Comparison of ENCODE assay signal across 8 mouse cellular contexts in genomic region chr8:94950046-94950445, GRCm38 (mm10). TPM values are rescaled to one million over a fixed set of nuclear protein-coding genes. Genes with fewer than 3 reads are reported as not detected.
DNase-seq lines count a peak whose midpoint lies in the region; ATAC-seq and TF ChIP-seq lines count a peak whose summit lies in the region.

No protein-coding gene starts in this region.

- H3K27ac ChIP-seq in left cerebral cortex, adult 2 months, result no peak overlapping the region

- TF ChIP-seq CTCF in left cerebral cortex, adult 2 months (IDR thresholded peaks at IDR 0.05), result peak; percentile 100

- H3K4me3 ChIP-seq in left cerebral cortex, adult 2 months, result no peak overlapping the region

- intact Hi-C loops in left cerebral cortex, adult 2 months (cut with DNase I), result loop anchor here (1.0 to 5.0 kb wide), 2 partner anchors 51 to 252 kb away; partner anchors contain the start of gene Kifc3

- ATAC-seq in megakaryocyte, adult 5-6 weeks (ENCODE audit: poor library complexity, severe bottlenecking), result peak; percentile 77

- peak; percentile 77 for DNase-seq in ZHBTc4 (ENCODE audit: low read depth, low spot score)
- DNase-seq in cerebellum, postnatal 14 days, result peak; percentile 87 to 88
- DNase-seq in gastrocnemius, adult 18-20 months (ENCODE audit: low spot score), result peak; percentile 73
- peak; percentile 78 for DNase-seq in induced T-regulatory cell, adult 2 months (ENCODE audit: low read depth)
- DNase-seq in left cerebral cortex, adult 2 months (ENCODE audit: extremely low spot score in 1 of 2, low spot score in 2 of 2), result peak; percentile 77
- DNase-seq in right cerebral cortex, adult 18-20 months, result peak; percentile 72
- peak; percentile 68 to 75 for DNase-seq in urinary bladder, postnatal 36 days (ENCODE audit: low spot score in 2 of 2)

RNA-seq across cellular contexts. Expression of gene Adgrg1, which starts 24.5 kb away (rescaled TPM):
- total RNA-seq in gastrocnemius, adult 18-20 months (2021), result 10 to 100 TPM; 19.8 to 24.3 TPM
- total RNA-seq in left cerebral cortex, adult 2 months (2021), result 10 to 100 TPM; 77.6 to 86.8 TPM
- 7.3 and 7.8 TPM in 2 replicates for total RNA-seq in megakaryocyte, adult 5-6 weeks (2015)
- total RNA-seq in megakaryocyte, adult 5-6 weeks (2017), result 2.8 and 14.0 TPM in 2 replicates

RNA-seq across cellular contexts. Expression of gene Adgrg5, which starts 26.6 kb away (rescaled TPM):
- not detected for total RNA-seq in gastrocnemius, adult 18-20 months (2021)
- total RNA-seq in left cerebral cortex, adult 2 months (2021), result not detected
- 0.58 and 2.4 TPM in 2 replicates for total RNA-seq in megakaryocyte, adult 5-6 weeks (2015)
- 0.45 and 1.2 TPM in 2 replicates for total RNA-seq in megakaryocyte, adult 5-6 weeks (2017)

RNA-seq across cellular contexts. Expression of gene Ccdc102a, which starts 32.1 kb away (rescaled TPM):
- 1 to 10 TPM; 2.5 to 5.3 TPM for total RNA-seq in gastrocnemius, adult 18-20 months (2021)
- total RNA-seq in left cerebral cortex, adult 2 months (2021), result 1 to 10 TPM; 1.6 to 2.0 TPM
- 1.8 and 3.3 TPM in 2 replicates for total RNA-seq in megakaryocyte, adult 5-6 weeks (2015)
- total RNA-seq in megakaryocyte, adult 5-6 weeks (2017), result 9.1 and 10.7 TPM in 2 replicates
